Mouse (Mus musculus) adrenal gland, postnatal 10 days (tissue): Measurements from ENCODE around the gene Gm3543. TPM values are rescaled to one million over a fixed set of nuclear protein-coding genes. Genes with fewer than 3 reads are reported as not detected.
"Not testable (repeated sequence)": the region's sequence is repeated elsewhere in the genome, so short reads cannot be mapped to it uniquely, and the experiment has no call there.

Source experiments
- DNase-seq: peaks from one replicate; pipeline ENCODE4 v3.0.0; 2021; ENCODE audit warnings: mixed read lengths
- long read RNA-seq, 2 experiments: library from polyadenylated mRNA; stranded (forward); transcript quantifications; one replicate each; pipeline ENCODE4 v2.0.0; 2021
- total RNA-seq, 2 experiments: library from RNA; stranded (reverse); gene quantifications; 2 replicates each; pipeline ENCODE4 v1.2.3; 2021

The Gm3543 gene
- not detected for total RNA-seq
- long read RNA-seq, experiment 1 = 0 reads
- long read RNA-seq, experiment 2 = 0 reads

DNA sequence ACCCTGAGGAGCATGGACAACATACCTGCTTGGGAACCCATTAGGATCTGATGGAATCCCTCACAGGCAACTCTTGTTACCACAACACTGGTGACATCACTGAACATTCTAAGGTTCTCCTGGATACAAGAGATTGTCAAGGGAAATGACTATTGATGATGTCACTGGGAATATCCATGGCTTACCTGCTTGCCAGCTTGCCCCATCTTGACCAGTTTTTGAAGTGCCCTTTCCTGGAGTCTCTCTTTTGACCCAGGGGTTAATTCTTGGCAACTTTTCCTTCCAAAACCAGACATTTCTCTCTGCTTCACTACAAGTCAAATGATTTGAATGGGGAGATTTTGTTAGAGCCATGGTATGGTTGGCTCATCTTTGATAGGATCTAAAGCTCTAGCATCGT is at the start of gene Gm3543:
Gm3543 (minus strand) TSS at position 101 of the 400 bp plus-strand sequence.
- DNase-seq = not testable (repeated sequence)

DNA sequence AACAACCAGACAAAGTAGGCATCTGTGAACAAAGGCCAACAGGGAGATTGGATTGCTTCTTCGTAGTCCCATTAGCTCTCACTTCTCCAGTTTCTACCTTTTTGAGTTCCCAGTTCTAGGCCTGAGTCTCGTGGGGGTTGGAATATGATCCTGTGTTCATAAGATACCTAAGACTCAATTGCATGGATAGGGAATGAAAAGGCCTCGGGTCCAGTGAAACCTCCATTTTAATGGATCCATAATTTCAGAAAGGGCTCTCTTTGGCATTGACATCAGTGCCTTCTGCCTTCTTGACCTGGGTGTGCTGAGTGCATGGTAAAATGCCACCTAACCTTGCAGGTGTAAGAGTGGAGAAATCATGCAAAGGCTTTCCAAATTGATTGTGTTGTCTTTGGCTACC is 14.5 kb downstream of the Gm3543 start:
- DNase-seq = not testable (repeated sequence)

DNA sequence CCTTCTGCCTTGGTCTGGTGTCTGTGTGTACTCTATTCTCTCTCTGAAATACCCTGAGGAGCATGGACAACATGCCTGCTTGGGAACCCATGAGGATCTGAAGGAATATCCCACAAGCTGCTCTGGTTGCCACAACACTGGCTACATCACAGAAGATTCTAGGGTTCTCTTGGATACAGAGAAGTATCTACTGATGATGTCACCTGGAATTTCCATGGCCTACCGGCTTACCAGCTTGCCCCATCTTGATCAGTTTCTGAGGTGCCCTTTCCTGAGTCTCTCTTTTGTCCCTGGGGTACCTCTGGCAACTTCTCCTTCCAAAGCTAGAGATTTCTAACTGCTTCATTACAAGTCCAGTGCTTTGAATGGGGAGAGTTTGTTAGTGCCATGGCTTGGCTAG is 15.3 kb downstream of the Gm3543 start, which contains the start of gene Gm6401:
Gm6401 (minus strand) TSS at position 101 of the 400 bp plus-strand sequence.
- DNase-seq = not testable (repeated sequence)

DNA sequence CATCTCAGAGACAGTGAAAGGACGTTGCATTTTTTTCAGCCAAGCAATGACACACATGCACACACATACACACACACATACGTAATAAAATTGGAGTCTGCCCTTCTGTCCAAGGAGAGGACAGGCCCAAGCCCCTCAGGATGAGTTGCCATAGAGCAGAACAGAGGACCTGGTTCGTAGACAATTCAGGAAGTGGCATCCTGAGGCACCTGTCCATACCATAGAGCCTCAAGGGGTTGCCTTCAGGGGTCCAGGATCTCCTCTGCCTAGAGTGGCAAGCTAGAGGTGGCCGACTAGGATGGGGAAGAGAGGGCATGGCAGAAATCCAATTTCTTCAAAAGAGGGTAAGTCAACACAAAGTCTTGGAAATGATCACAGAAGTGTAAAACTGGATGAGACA is 19.0 kb downstream of the Gm3543 start:
- DNase-seq = not testable (repeated sequence)

DNA sequence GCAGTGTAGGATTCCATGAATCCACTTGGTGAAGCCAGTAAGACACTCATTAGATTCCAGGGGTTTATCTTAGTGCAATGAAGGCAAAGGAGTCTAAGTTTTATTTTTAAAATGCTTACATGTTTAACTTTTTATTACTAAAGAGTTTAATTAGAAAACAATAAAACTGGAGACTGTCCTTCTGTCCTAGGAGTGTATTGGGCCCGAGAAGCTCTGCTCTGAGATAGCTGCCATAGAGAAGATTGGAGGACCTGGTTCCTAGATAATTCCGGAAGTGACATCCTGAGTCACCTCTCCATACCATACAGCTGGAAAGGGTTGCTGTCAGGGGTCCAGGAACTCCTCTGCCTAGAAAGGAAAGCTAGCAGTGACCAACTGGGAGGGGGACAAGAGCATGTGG is 39.4 kb downstream of the Gm3543 start, which contains the start of gene 1700024B05Rik:
1700024B05Rik (plus strand) TSS at position 301 of the 400 bp plus-strand sequence.
- not testable (repeated sequence) for DNase-seq

Other genes starting within 250 kb of the Gm3543 start
- gene Gm7929, start 232.7 kb downstream of the Gm3543 start, total RNA-seq = not detected
- gene Gm47189, start 210.9 kb downstream of the Gm3543 start, total RNA-seq = not detected
- gene Gm7980, start 76.0 kb downstream of the Gm3543 start, total RNA-seq = not detected
- gene 1700049E17Rik1, start 58.4 kb downstream of the Gm3543 start, total RNA-seq = not detected
- gene 1700024B05Rik, start 39.3 kb downstream of the Gm3543 start, total RNA-seq = not detected
- gene Gm6401, start 15.4 kb downstream of the Gm3543 start, total RNA-seq = not detected
- gene Gm7951, start 134.0 kb upstream of the Gm3543 start, total RNA-seq = not detected
- gene Gm17027, start 179.3 kb upstream of the Gm3543 start, total RNA-seq = not detected
- gene Gm3573, start 207.5 kb upstream of the Gm3543 start, total RNA-seq = not detected